Mouse (Mus musculus): ENCODE data around the gene Dennd5a.

The Dennd5a gene

GRCm38 (mm10) chr7:109963707-109964106 is 3.4 kb upstream of the Dennd5a start:
- DNase-seq (ENCODE audit: low read depth, low spot score) = no peak

- DNase-seq (ENCODE audit: low read depth, low spot score) = peak; percentile 40
These were observed 2.3 kb upstream of the Dennd5a start for GRCm38 (mm10) chr7:109962596-109962995.

- no peak for DNase-seq (ENCODE audit: low read depth, low spot score)
These were observed 1.3 kb upstream of the Dennd5a start for GRCm38 (mm10) chr7:109961570-109961969.

- no peak for DNase-seq (ENCODE audit: low read depth, low spot score)
These were observed 414 bp upstream of the Dennd5a start for GRCm38 (mm10) chr7:109960613-109961154.

GRCm38 (mm10) chr7:109958843-109959715 is 1.2 kb downstream of the Dennd5a start:
- DNase-seq (ENCODE audit: low read depth, low spot score) = no peak

- no peak for DNase-seq (ENCODE audit: low read depth, low spot score)
These were observed 2.1 kb downstream of the Dennd5a start for GRCm38 (mm10) chr7:109957996-109958789.

- no peak for DNase-seq (ENCODE audit: low read depth, low spot score)
These were observed 5.5 kb downstream of the Dennd5a start for GRCm38 (mm10) chr7:109954622-109955401.

- DNase-seq (ENCODE audit: low read depth, low spot score) = no peak
These were observed 9.0 kb downstream of the Dennd5a start for GRCm38 (mm10) chr7:109951297-109951696.

- no peak for DNase-seq (ENCODE audit: low read depth, low spot score)
These were observed 15.7 kb downstream of the Dennd5a start for GRCm38 (mm10) chr7:109944421-109945034.

- no peak for DNase-seq (ENCODE audit: low read depth, low spot score)
These were observed 30.6 kb downstream of the Dennd5a start for GRCm38 (mm10) chr7:109929628-109930027.

GRCm38 (mm10) chr7:109928365-109928764 is 31.9 kb downstream of the Dennd5a start:
- DNase-seq (ENCODE audit: low read depth, low spot score) = no peak

- no peak for DNase-seq (ENCODE audit: low read depth, low spot score)
These were observed 35.3 kb downstream of the Dennd5a start for GRCm38 (mm10) chr7:109924965-109925364.

GRCm38 (mm10) chr7:109922889-109923288 is 37.4 kb downstream of the Dennd5a start:
- DNase-seq (ENCODE audit: low read depth, low spot score) = no peak

GRCm38 (mm10) chr7:109906165-109906564 is 54.1 kb downstream of the Dennd5a start:
- DNase-seq (ENCODE audit: low read depth, low spot score) = no peak

GRCm38 (mm10) chr7:109900921-109901320 is 59.3 kb downstream of the Dennd5a start:
- no peak for DNase-seq (ENCODE audit: low read depth, low spot score)

- DNase-seq (ENCODE audit: low read depth, low spot score) = peak; percentile 20
These were observed 61.4 kb downstream of the Dennd5a start for GRCm38 (mm10) chr7:109898911-109899310.

GRCm38 (mm10) chr7:109892530-109892929 is 67.7 kb downstream of the Dennd5a start:
- peak; percentile 47 for DNase-seq (ENCODE audit: low read depth, low spot score)

GRCm38 (mm10) chr7:109891786-109892185 is 68.5 kb downstream of the Dennd5a start:
- DNase-seq (ENCODE audit: low read depth, low spot score) = no peak

GRCm38 (mm10) chr7:109890256-109890655 is 70.0 kb downstream of the Dennd5a start:
- no peak for DNase-seq (ENCODE audit: low read depth, low spot score)

GRCm38 (mm10) chr7:109889300-109889699 is 71.0 kb downstream of the Dennd5a start:
- DNase-seq (ENCODE audit: low read depth, low spot score) = peak; percentile 30

- no peak for DNase-seq (ENCODE audit: low read depth, low spot score)
These were observed 74.0 kb downstream of the Dennd5a start for GRCm38 (mm10) chr7:109886249-109886648.
